Mouse (Mus musculus) midbrain, embryonic 12.5 days (tissue): ENCODE data around the gene Olfr876. TPM values are rescaled to one million over a fixed set of nuclear protein-coding genes. Genes with fewer than 3 reads are reported as not detected.

Experiments
- ATAC-seq: fragments of 200-750 bp; cut with Nextera tagmentation; 2 replicates; pipeline ENCODE4 v1.8.0; 2017; ENCODE audit warnings: low read depth, moderate TSS enrichment, moderate library complexity; ENCODE audit not compliant: low FRiP score
- H3K27ac ChIP-seq: fragments of 300-500 bp; sonication (generic); replicated peaks from 2 replicates; pipeline ENCODE4 v1.5.1; 2016; ENCODE audit warnings: mild to moderate bottlenecking
- H3K27me3 ChIP-seq: fragments of 300-500 bp; sonication (generic); 2 replicates; pipeline ENCODE4 v1.6.1; 2016; ENCODE audit warnings: mild to moderate bottlenecking
- H3K36me3 ChIP-seq: fragments of 300-500 bp; sonication (generic); 2 replicates; pipeline ENCODE4 v1.6.1; 2016
- H3K4me1 ChIP-seq: fragments of 300-500 bp; sonication (generic); 2 replicates; pipeline ENCODE4 v1.6.1; 2016
- H3K4me2 ChIP-seq: fragments of 300-500 bp; sonication (generic); replicated peaks from 2 replicates; pipeline ENCODE4 v1.6.1; 2016; ENCODE audit warnings: mild to moderate bottlenecking, moderate library complexity
- H3K4me3 ChIP-seq: fragments of 300-500 bp; sonication (generic); 2 replicates; pipeline ENCODE4 v1.5.1; 2016; ENCODE audit warnings: mild to moderate bottlenecking
- H3K9ac ChIP-seq: fragments of 300-500 bp; sonication (generic); replicated peaks from 2 replicates; pipeline ENCODE4 v1.6.1; 2016; ENCODE audit warnings: mild to moderate bottlenecking, moderate library complexity
- H3K9me3 ChIP-seq: fragments of 300-500 bp; sonication (generic); 2 replicates; pipeline ENCODE4 v1.6.1; 2016; ENCODE audit warnings: mild to moderate bottlenecking
- WGBS: fragments of 180-500 bp; shearing (Covaris S2); methylation state at CpG from one replicate; pipeline ENCODE4 v1.1.7; 2016; 5-methylcytosine and 5-hydroxymethylcytosine counted together
- polyA plus RNA-seq: library from polyadenylated mRNA; unstranded; fragments of >200 nt; fragmentation: Nextera tagmentation; extraction: Ambion mirVana; gene quantifications from 2 replicates; pipeline ENCODE4 v1.2.1, GENCODE M21; 2016

Gene Olfr876
- polyA plus RNA-seq, 1 experiment from 2014 or later = not detected

DNA sequence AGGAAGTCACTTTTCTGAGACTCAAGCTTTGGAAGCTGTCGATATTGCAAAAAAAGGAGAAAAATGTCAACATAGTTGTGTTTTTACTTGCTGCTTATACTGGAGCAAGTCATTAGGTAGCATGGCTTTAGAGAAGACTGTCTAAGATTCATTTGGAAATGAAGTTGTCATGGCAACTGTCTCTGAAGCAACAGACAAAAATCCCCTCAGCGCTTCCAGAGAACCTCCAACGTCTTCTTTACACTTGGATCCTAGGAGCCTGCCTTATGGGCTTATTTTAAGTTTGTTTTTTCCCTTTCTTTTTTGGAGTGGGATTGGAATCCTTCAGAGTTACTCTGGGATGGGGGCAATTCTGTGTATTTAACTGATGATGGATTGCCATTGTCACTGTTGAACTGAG, 11.9 kb downstream of the Olfr876 start:
- no peaks in the 10 kb centered on the region for H3K36me3 ChIP-seq
- no peak overlapping the region for H3K27ac ChIP-seq
- H3K9me3 ChIP-seq = no peaks in the 10 kb centered on the region
- no peaks in the 10 kb centered on the region for H3K27me3 ChIP-seq
- H3K9ac ChIP-seq = no peak overlapping the region
- H3K4me1 ChIP-seq = no peaks in the 10 kb centered on the region
- no peak overlapping the region for H3K4me3 ChIP-seq
- no peak for ATAC-seq
- 43% methylated on average over 3 of the region's 3 CpGs for WGBS
- no peak overlapping the region for H3K4me2 ChIP-seq

DNA sequence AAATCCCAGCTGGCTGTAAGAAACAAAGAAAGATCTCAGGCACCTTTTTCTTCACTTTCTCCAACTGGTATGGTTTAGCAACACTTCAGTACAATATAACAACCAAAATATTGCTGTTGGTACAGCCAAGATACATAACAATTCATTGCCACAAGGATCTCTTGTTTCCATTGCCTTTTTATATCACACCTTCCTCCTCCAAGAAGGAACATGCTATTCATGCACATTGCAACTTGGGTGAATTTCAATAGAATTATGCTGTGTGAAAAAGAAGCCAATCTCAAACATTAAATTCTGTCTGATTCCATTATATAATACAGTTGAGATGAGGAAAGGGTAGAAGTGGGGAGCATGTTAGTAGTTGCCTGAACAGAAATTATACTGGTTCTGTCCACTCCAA, 27.1 kb downstream of the Olfr876 start:
- no peak overlapping the region for H3K4me3 ChIP-seq
- H3K9me3 ChIP-seq = no peaks in the 10 kb centered on the region
- H3K4me2 ChIP-seq = no peak overlapping the region
- H3K27ac ChIP-seq = no peak overlapping the region
- H3K9ac ChIP-seq = no peak overlapping the region
- H3K4me1 ChIP-seq = no peaks in the 10 kb centered on the region
- H3K27me3 ChIP-seq = no peaks in the 10 kb centered on the region
- H3K36me3 ChIP-seq = no peaks in the 10 kb centered on the region
- ATAC-seq = no peak

DNA sequence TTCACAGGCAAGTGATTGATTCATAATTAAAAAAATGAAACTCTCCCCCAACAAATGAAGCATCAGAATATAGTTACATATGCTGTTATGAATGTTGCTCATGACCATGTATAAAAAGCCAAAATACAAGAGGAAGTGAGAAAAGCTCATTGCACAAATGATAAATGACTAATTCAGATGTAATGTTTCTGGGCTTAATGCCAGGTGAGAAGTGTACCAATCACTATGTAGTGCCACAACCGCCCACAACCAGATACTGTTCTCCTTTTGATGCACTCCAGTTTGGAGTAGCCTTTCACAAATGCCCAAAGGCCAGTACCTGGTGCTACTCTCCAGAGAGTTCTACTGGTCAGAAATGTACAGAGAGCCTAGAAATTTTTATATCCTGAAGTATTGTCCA, 30.5 kb downstream of the Olfr876 start:
- Histone ChIP-seq H3K27me3 (no peaks in the 10 kb centered on the region), H3K9me3 (no peaks in the 10 kb centered on the region), H3K4me1 (no peaks in the 10 kb centered on the region), H3K4me2 (no peak overlapping the region), H3K4me3 (no peak overlapping the region), H3K27ac (no peak overlapping the region), H3K9ac (no peak overlapping the region), H3K36me3 (no peaks in the 10 kb centered on the region)
- ATAC-seq = no peak
- 98% methylated on average over 1 of the region's 1 CpGs for WGBS

DNA sequence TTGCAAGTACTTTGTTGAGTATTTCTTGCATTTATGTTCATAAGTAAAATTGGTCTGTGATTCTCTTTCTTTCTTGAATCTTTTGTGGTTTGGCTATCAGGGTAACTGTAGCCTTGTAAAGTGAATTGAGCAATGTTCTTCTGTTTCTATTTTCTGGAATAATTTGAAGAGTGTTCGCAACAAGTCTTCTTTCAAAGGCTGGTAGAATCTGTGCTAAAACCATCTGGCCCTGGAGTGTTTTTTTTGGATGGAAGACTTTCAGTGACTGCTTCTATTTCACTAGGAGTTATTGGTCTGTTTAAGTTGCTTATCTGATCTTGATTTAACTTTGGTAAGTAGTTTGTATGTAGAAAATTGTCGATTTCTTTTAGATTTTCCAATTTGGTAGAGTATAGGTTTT, 46.4 kb downstream of the Olfr876 start:
- no peak for ATAC-seq

GRCm38 (mm10) chr9:37853969-37854368, 51.1 kb downstream of the Olfr876 start, which contains the start of gene Olfr877:
TSS of gene Olfr877 (plus strand) at chr9:37854269.
- no peak for ATAC-seq
- H3K4me3 ChIP-seq = no peak within 1 kb of the TSS
- no peaks in the 10 kb centered on the region for H3K36me3 ChIP-seq
- H3K27me3 ChIP-seq = no peaks in the 10 kb centered on the region
- H3K4me2 ChIP-seq = no peak within 1 kb of the TSS
- H3K9me3 ChIP-seq = no peaks in the 10 kb centered on the region
- WGBS = 78% methylated on average over 4 of the region's 4 CpGs
- H3K9ac ChIP-seq = no peak within 1 kb of the TSS
- no peak within 1 kb of the TSS for H3K27ac ChIP-seq
- no peaks in the 10 kb centered on the region for H3K4me1 ChIP-seq

More for the DNA sequence above, 46.4 kb downstream of the Olfr876 start:
- H3K27me3 ChIP-seq = no peaks in the 10 kb centered on the region
- no peak overlapping the region for H3K4me3 ChIP-seq
- no peak overlapping the region for H3K4me2 ChIP-seq
- no peaks in the 10 kb centered on the region for H3K9me3 ChIP-seq
- no peak overlapping the region for H3K27ac ChIP-seq
- no peaks in the 10 kb centered on the region for H3K36me3 ChIP-seq
- no peak overlapping the region for H3K9ac ChIP-seq
- 84% methylated on average over 2 of the region's 2 CpGs for WGBS
- H3K4me1 ChIP-seq = no peaks in the 10 kb centered on the region

Other genes starting within 250 kb of the Olfr876 start
- gene Siae, start 247.3 kb upstream of the Olfr876 start, polyA plus RNA-seq = 6.8 and 7.7 TPM in 2 replicates
- 13.2 and 15.9 TPM in 2 replicates for gene Spa17, start 189.3 kb upstream of the Olfr876 start, polyA plus RNA-seq
- 106 and 123 TPM in 2 replicates for gene Tbrg1, start 145.7 kb upstream of the Olfr876 start, polyA plus RNA-seq
- 0.24 and 0.71 TPM in 2 replicates for gene Panx3, start 133.8 kb upstream of the Olfr876 start, polyA plus RNA-seq
- gene Olfr160, start 86.8 kb upstream of the Olfr876 start, polyA plus RNA-seq = not detected in 2 replicates
- not detected in 2 replicates for gene Olfr874, start 57.9 kb upstream of the Olfr876 start, polyA plus RNA-seq
- not detected in 2 replicates for gene Olfr875, start 31.2 kb upstream of the Olfr876 start, polyA plus RNA-seq
- gene Olfr877, start 51.2 kb downstream of the Olfr876 start, polyA plus RNA-seq = not detected in 2 replicates
- not detected in 2 replicates for gene Olfr145, start 93.7 kb downstream of the Olfr876 start, polyA plus RNA-seq
- not detected in 2 replicates for gene Olfr878, start 114.8 kb downstream of the Olfr876 start, polyA plus RNA-seq
- not detected in 2 replicates for gene Olfr881, start 188.8 kb downstream of the Olfr876 start, polyA plus RNA-seq
- gene Olfr883, start 222.8 kb downstream of the Olfr876 start, polyA plus RNA-seq = not detected in 2 replicates
- not detected in 2 replicates for gene Olfr884, start 243.5 kb downstream of the Olfr876 start, polyA plus RNA-seq